Mouse (Mus musculus) erythroblast, embryonic 14.5 days (primary cell): Measurements from ENCODE around the gene Sv2a. TPM values are rescaled to one million over a fixed set of nuclear protein-coding genes. Genes with fewer than 3 reads are reported as not detected.
"Not testable (repeated sequence)": the region's sequence is repeated elsewhere in the genome, so short reads cannot be mapped to it uniquely, and the experiment has no call there.

ENCODE experiments used
- H3K27me3 ChIP-seq: 2 replicates; pipeline ENCODE4 v1.6.1; 2012; ENCODE audit warnings: inconsistent platforms; ENCODE audit not compliant: control insufficient read depth
- H3K36me3 ChIP-seq: 2 replicates; pipeline ENCODE4 v1.6.1; 2012; ENCODE audit warnings: mild to moderate bottlenecking, inconsistent platforms; ENCODE audit not compliant: control insufficient read depth
- H3K4me1 ChIP-seq: 2 replicates; pipeline ENCODE4 v1.6.1; 2012; ENCODE audit warnings: inconsistent platforms; ENCODE audit not compliant: control insufficient read depth
- H3K4me3 ChIP-seq: replicated peaks from 2 replicates; pipeline ENCODE3; 2012; ENCODE audit warnings: moderate library complexity, mild to moderate bottlenecking, inconsistent platforms
- H3K9me3 ChIP-seq: 2 replicates; pipeline ENCODE4 v1.6.1; 2012; ENCODE audit warnings: low read length, inconsistent platforms, mixed read lengths; ENCODE audit not compliant: control insufficient read depth
- GATA1 ChIP-seq: IDR thresholded peaks from 2 replicates; pipeline ENCODE4 v1.6.1; 2012; ENCODE audit warnings: low read length, inconsistent platforms, mixed read lengths
- TAL1 ChIP-seq: IDR thresholded peaks from 3 replicates; pipeline ENCODE4 v1.6.1; 2012; ENCODE audit warnings: low read length, inconsistent platforms, mixed read lengths
- polyA plus RNA-seq: library from polyadenylated mRNA; stranded (reverse); fragments of >175 nt; gene quantifications from 2 replicates; pipeline ENCODE4 v1.2.3, GENCODE M21; 2012

Gene Sv2a
- polyA plus RNA-seq, 1 experiment, result not detected

GRCm38 (mm10) chr3:96207819-96208218 lies 26.9 kb downstream of the Sv2a start:
- Histone ChIP-seq H3K9me3 (no peaks in the 10 kb centered on the region), H3K4me3 (no peak overlapping the region), H3K36me3 (no peaks in the 10 kb centered on the region), H3K4me1 (no peaks in the 10 kb centered on the region; the same call in 1 of the 2 replicates), H3K27me3 (peaks cover 19% of the 10 kb centered on the region)
- TF ChIP-seq GATA1, result no peak
- TF ChIP-seq TAL1, result no peak

GRCm38 (mm10) chr3:96209242-96209641 lies 28.3 kb downstream of the Sv2a start:
- H3K36me3 ChIP-seq, result no peaks in the 10 kb centered on the region
- H3K4me1 ChIP-seq, result no peaks in the 10 kb centered on the region; the same call in 1 of the 2 replicates
- no peak overlapping the region for H3K4me3 ChIP-seq
- no peak for TF ChIP-seq TAL1
- TF ChIP-seq GATA1, result no peak
- no peaks in the 10 kb centered on the region for H3K9me3 ChIP-seq
- peaks cover 21% of the 10 kb centered on the region for H3K27me3 ChIP-seq

- H3K27me3 ChIP-seq, result peaks cover under 1% of the 10 kb centered on the region; the same call in 1 of the 2 replicates
- H3K4me3 ChIP-seq, result peak overlapping the region; percentile 83
- peaks cover 11% of the 10 kb centered on the region for H3K36me3 ChIP-seq
- TF ChIP-seq TAL1 (no peak), GATA1 (no peak)
- no peaks in the 10 kb centered on the region for H3K9me3 ChIP-seq
- peaks cover 61% of the 10 kb centered on the region for H3K4me1 ChIP-seq
These were observed 38.3 kb downstream of the Sv2a start for GRCm38 (mm10) chr3:96219191-96219641.

- no peak for TF ChIP-seq TAL1
- TF ChIP-seq GATA1, result no peak
- Histone ChIP-seq H3K4me3 (peak within 1 kb of the TSS; percentile 83), H3K36me3 (peaks cover 16% of the 10 kb centered on the region), H3K27me3 (no peaks in the 10 kb centered on the region), H3K9me3 (no peaks in the 10 kb centered on the region), H3K4me1 (peaks cover 66% of the 10 kb centered on the region)
These were observed 38.7 kb downstream of the Sv2a start, which contains the start of the genes Bola1 and Hist2h2ab for GRCm38 (mm10) chr3:96219661-96220130. Gene Bola1, minus strand, starts transcription at chr3:96219709. Gene Hist2h2ab, plus strand, starts transcription at chr3:96219865.

GRCm38 (mm10) chr3:96220131-96220764 lies 39.3 kb downstream of the Sv2a start:
- not testable (repeated sequence) for H3K27me3 ChIP-seq, H3K9me3 ChIP-seq
- Histone ChIP-seq H3K4me3 (peak overlapping the region; percentile 83), H3K4me1 (peaks cover 71% of the 10 kb centered on the region), H3K36me3 (peaks cover 22% of the 10 kb centered on the region)

- H3K4me3 ChIP-seq, result peak within 1 kb of the TSS; percentile 83
- TF ChIP-seq TAL1 (no peak), GATA1 (no peak)
- no peaks in the 10 kb centered on the region for H3K27me3 ChIP-seq
- H3K36me3 ChIP-seq, result peaks cover 28% of the 10 kb centered on the region
- peaks cover 74% of the 10 kb centered on the region for H3K4me1 ChIP-seq
- no peaks in the 10 kb centered on the region for H3K9me3 ChIP-seq
These were observed 40.1 kb downstream of the Sv2a start, which contains the start of the genes Hist2h2ac and Hist2h2be for GRCm38 (mm10) chr3:96220765-96221639. Gene Hist2h2ac, minus strand, starts transcription at chr3:96220880. Gene Hist2h2be, plus strand, starts transcription at chr3:96221119.

- Histone ChIP-seq H3K4me1 (peaks cover 78% of the 10 kb centered on the region), H3K27me3 (no peaks in the 10 kb centered on the region), H3K36me3 (peaks cover 32% of the 10 kb centered on the region)
These were observed 40.7 kb downstream of the Sv2a start for GRCm38 (mm10) chr3:96221640-96222038.

GRCm38 (mm10) chr3:96222774-96223173 lies 41.8 kb downstream of the Sv2a start:
- Histone ChIP-seq H3K4me3 (peak overlapping the region; percentile 81), H3K4me1 (peaks cover 82% of the 10 kb centered on the region), H3K27me3 (no peaks in the 10 kb centered on the region), H3K36me3 (peaks cover 41% of the 10 kb centered on the region), H3K9me3 (no peaks in the 10 kb centered on the region)
- TF ChIP-seq TAL1, result no peak
- TF ChIP-seq GATA1, result no peak

More at GRCm38 (mm10) chr3:96221640-96222038, 40.7 kb downstream of the Sv2a start:
- Histone ChIP-seq H3K9me3 (no peaks in the 10 kb centered on the region), H3K4me3 (peak overlapping the region; percentile 81)
- TF ChIP-seq TAL1 (no peak), GATA1 (no peak)

- Histone ChIP-seq H3K9me3 (no peaks in the 10 kb centered on the region), H3K4me1 (peaks cover 71% of the 10 kb centered on the region), H3K36me3 (peaks cover 49% of the 10 kb centered on the region), H3K4me3 (peak overlapping the region; percentile 81), H3K27me3 (no peaks in the 10 kb centered on the region)
- no peak for TF ChIP-seq TAL1
- no peak for TF ChIP-seq GATA1
These were observed 44.5 kb downstream of the Sv2a start for GRCm38 (mm10) chr3:96225421-96225820.
